Mouse (Mus musculus): ENCODE data around the gene Psmb11. TPM values are rescaled to one million over a fixed set of nuclear protein-coding genes. Genes with fewer than 3 reads are reported as not detected.
A peak's percentile ranks its signal among the peaks of the same experiment; 100 is the strongest.

Psmb11 gene
- polyA plus RNA-seq, 1 experiment from 2014 or later: not detected

- WGBS: 68% methylated on average over 4 of the region's 4 CpGs
- Histone ChIP-seq H3K4me1 (replicated peaks; ENCODE audit: control insufficient read depth, insufficient read depth, low read length) (no peaks in the 10 kb centered on the region), H3K9me3 (ENCODE audit: control insufficient read depth) (no peaks in the 10 kb centered on the region), H3K36me3 (ENCODE audit: control insufficient read depth, insufficient read depth) (peaks cover 72% of the 10 kb centered on the region), H3K9ac (ENCODE audit: low read depth, low read length) (no peak overlapping the region), H3K27ac (ENCODE audit: low read depth, low read length) (no peak overlapping the region), H3K27me3 (replicated peaks; ENCODE audit: control insufficient read depth, insufficient read depth, low read length) (no peaks in the 10 kb centered on the region), H3K4me2 (replicated peaks; ENCODE audit: low read depth) (no peak overlapping the region), H3K4me3 (ENCODE audit: low read depth, low read length) (no peak overlapping the region)
- no peak for ATAC-seq
- TF ChIP-seq CTCF (IDR thresholded peaks at IDR 0.05; ENCODE audit: low read depth): no peak
Measured at GRCm38 (mm10) chr14:54647900-54648299, 26.7 kb downstream of the Psmb11 start.

DNA sequence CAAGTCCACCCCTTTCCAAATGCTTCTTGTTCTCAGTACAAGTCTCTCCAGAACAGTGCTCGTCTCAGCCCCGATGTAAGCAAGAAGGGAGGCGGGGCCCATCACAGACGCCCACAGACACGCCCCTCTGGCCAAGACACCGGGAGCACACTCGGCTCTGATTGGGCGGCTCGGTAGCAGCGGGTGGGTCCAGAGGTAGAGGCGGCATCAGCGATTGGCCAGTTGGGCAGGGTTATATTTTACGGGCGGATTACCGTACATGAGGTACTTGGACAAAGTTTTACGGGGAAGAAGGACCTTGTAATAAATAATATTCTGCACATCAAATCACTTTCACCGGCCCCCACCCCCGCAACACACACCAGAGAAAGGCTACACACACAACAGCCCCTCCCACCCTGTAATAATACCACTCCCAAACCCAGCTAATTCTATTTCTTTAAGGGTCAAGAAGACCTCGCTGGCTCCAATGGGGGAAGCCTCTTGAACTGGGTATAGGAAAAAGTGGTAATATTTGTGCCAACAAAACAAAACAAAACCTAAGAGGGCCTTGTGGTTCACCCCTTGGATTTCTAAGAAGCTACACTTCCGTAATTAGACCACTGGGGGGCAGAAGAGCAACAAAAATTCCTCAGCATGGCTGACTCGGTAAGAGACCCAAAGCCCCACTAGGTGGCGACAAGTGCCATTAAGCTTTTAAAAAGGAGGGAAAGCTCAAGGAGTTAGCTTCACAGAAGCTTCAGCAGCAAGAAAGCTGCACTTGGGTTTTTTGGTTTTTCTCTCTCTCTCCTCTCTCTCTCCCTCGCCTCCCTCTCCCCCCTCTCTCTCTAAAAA, 29.6 kb downstream of the Psmb11 start:
- Histone ChIP-seq H3K36me3 (ENCODE audit: control insufficient read depth, insufficient read depth) (peaks cover 54% of the 10 kb centered on the region), H3K9me3 (ENCODE audit: control insufficient read depth) (no peaks in the 10 kb centered on the region), H3K4me3 (ENCODE audit: low read depth, low read length) (no peak overlapping the region), H3K4me1 (replicated peaks; ENCODE audit: control insufficient read depth, insufficient read depth, low read length) (no peaks in the 10 kb centered on the region), H3K9ac (ENCODE audit: low read depth, low read length) (no peak overlapping the region), H3K4me2 (replicated peaks; ENCODE audit: low read depth) (no peak overlapping the region), H3K27ac (ENCODE audit: low read depth, low read length) (no peak overlapping the region), H3K27me3 (replicated peaks; ENCODE audit: control insufficient read depth, insufficient read depth, low read length) (no peaks in the 10 kb centered on the region)
- peak; percentile 59 for ATAC-seq
- peak; percentile 96 for TF ChIP-seq CTCF (IDR thresholded peaks at IDR 0.05; ENCODE audit: low read depth)
- 55% methylated on average over 23 of the region's 23 CpGs for WGBS

- H3K27me3 ChIP-seq (replicated peaks; ENCODE audit: control insufficient read depth, insufficient read depth, low read length): no peaks in the 10 kb centered on the region
- no peak overlapping the region for H3K4me3 ChIP-seq (ENCODE audit: low read depth, low read length)
- no peaks in the 10 kb centered on the region for H3K4me1 ChIP-seq (replicated peaks; ENCODE audit: control insufficient read depth, insufficient read depth, low read length)
- no peak for TF ChIP-seq CTCF (IDR thresholded peaks at IDR 0.05; ENCODE audit: low read depth)
- 79% methylated on average over 4 of the region's 4 CpGs for WGBS
- H3K36me3 ChIP-seq (ENCODE audit: control insufficient read depth, insufficient read depth): peaks cover 54% of the 10 kb centered on the region
- no peak overlapping the region for H3K9ac ChIP-seq (ENCODE audit: low read depth, low read length)
- ATAC-seq: no peak
- no peak overlapping the region; the same call in 1 of the 2 replicates for H3K27ac ChIP-seq (ENCODE audit: low read depth, low read length)
- no peak overlapping the region for H3K4me2 ChIP-seq (replicated peaks; ENCODE audit: low read depth)
- H3K9me3 ChIP-seq (ENCODE audit: control insufficient read depth): no peaks in the 10 kb centered on the region
Measured at GRCm38 (mm10) chr14:54651556-54651955, 30.3 kb downstream of the Psmb11 start.

DNA sequence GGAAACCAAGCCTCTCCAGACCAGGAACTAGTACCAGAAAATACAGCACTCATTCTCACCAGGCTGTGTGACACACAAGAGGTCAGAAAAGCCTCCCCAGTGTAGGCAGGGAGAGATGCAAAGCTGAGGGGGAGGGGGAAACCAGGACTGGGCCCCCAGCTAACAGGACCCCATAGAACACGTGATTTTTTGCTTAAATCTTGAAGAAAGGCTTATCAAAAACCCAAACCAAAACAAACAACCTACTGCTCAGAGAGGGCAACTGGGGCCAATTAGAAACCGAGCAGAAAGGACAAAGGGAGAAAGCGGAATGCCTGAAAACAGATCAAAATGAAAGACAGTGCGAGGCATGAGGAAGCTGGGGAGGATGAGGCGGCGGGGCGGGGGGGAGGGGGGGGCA, 31.6 kb downstream of the Psmb11 start:
- Histone ChIP-seq H3K4me1 (replicated peaks; ENCODE audit: control insufficient read depth, insufficient read depth, low read length) (no peaks in the 10 kb centered on the region), H3K9ac (ENCODE audit: low read depth, low read length) (peak overlapping the region; percentile 41; the same call in 1 of the 2 replicates), H3K27me3 (replicated peaks; ENCODE audit: control insufficient read depth, insufficient read depth, low read length) (no peaks in the 10 kb centered on the region), H3K9me3 (ENCODE audit: control insufficient read depth) (no peaks in the 10 kb centered on the region), H3K36me3 (ENCODE audit: control insufficient read depth, insufficient read depth) (peaks cover 58% of the 10 kb centered on the region), H3K4me3 (ENCODE audit: low read depth, low read length) (peak overlapping the region; percentile 56), H3K4me2 (replicated peaks; ENCODE audit: low read depth) (peak overlapping the region; percentile 71), H3K27ac (ENCODE audit: low read depth, low read length) (no peak overlapping the region)
- no peak for TF ChIP-seq CTCF (IDR thresholded peaks at IDR 0.05; ENCODE audit: low read depth)
- WGBS: 2% methylated on average over 7 of the region's 7 CpGs
- no peak for ATAC-seq

- peak overlapping the region; percentile 71 for H3K4me2 ChIP-seq (replicated peaks; ENCODE audit: low read depth)
- WGBS: under 1% methylated on average over 12 of the region's 12 CpGs
- peak overlapping the region; percentile 41 for H3K9ac ChIP-seq (ENCODE audit: low read depth, low read length)
- H3K27me3 ChIP-seq (replicated peaks; ENCODE audit: control insufficient read depth, insufficient read depth, low read length): no peaks in the 10 kb centered on the region
- H3K27ac ChIP-seq (ENCODE audit: low read depth, low read length): 0 out of 2 replicates have a peak overlapping the region, but pooled peaks have one; percentile 6
- no peaks in the 10 kb centered on the region for H3K9me3 ChIP-seq (ENCODE audit: control insufficient read depth)
- H3K4me3 ChIP-seq (ENCODE audit: low read depth, low read length): peak overlapping the region; percentile 56
- ATAC-seq: peak; percentile 78
- TF ChIP-seq CTCF (IDR thresholded peaks at IDR 0.05; ENCODE audit: low read depth): peak; percentile 15; the same call in 1 of the 2 replicates
- H3K36me3 ChIP-seq (ENCODE audit: control insufficient read depth, insufficient read depth): peaks cover 60% of the 10 kb centered on the region
- no peaks in the 10 kb centered on the region for H3K4me1 ChIP-seq (replicated peaks; ENCODE audit: control insufficient read depth, insufficient read depth, low read length)
Measured at GRCm38 (mm10) chr14:54653496-54653895, 32.3 kb downstream of the Psmb11 start.

GRCm38 (mm10) chr14:54660009-54660408, 38.8 kb downstream of the Psmb11 start:
- no peak overlapping the region for H3K27ac ChIP-seq (ENCODE audit: low read depth, low read length)

More at GRCm38 (mm10) chr14:54660009-54660408, 38.8 kb downstream of the Psmb11 start:
- H3K36me3 ChIP-seq (ENCODE audit: control insufficient read depth, insufficient read depth): peaks cover 96% of the 10 kb centered on the region
- H3K4me1 ChIP-seq (replicated peaks; ENCODE audit: control insufficient read depth, insufficient read depth, low read length): no peaks in the 10 kb centered on the region
- no peaks in the 10 kb centered on the region for H3K27me3 ChIP-seq (replicated peaks; ENCODE audit: control insufficient read depth, insufficient read depth, low read length)
- no peak overlapping the region for H3K9ac ChIP-seq (ENCODE audit: low read depth, low read length)
- 78% methylated on average over 2 of the region's 2 CpGs for WGBS
- TF ChIP-seq CTCF (IDR thresholded peaks at IDR 0.05; ENCODE audit: low read depth): 0 out of 2 replicates have a peak, but pooled peaks have one; percentile 2
- H3K9me3 ChIP-seq (ENCODE audit: control insufficient read depth): no peaks in the 10 kb centered on the region
- ATAC-seq: no peak
- no peak overlapping the region for H3K4me2 ChIP-seq (replicated peaks; ENCODE audit: low read depth)
- no peak overlapping the region for H3K4me3 ChIP-seq (ENCODE audit: low read depth, low read length)

Data from intestine, postnatal 0 days (tissue).